Mouse (Mus musculus) liver, embryonic 14.5 days (tissue): ENCODE measurements around the gene Keap1.

Experiments used
- CTCF ChIP-seq: IDR thresholded peaks from 2 replicates; pipeline ENCODE4 v1.5.1; 2016; ENCODE audit warnings: antibody characterized with exemption, low read depth, control low read depth
- EP300 ChIP-seq: IDR thresholded peaks from 2 replicates; pipeline ENCODE4 v1.6.1; 2016; ENCODE audit warnings: antibody characterized with exemption, low read depth

DNA sequence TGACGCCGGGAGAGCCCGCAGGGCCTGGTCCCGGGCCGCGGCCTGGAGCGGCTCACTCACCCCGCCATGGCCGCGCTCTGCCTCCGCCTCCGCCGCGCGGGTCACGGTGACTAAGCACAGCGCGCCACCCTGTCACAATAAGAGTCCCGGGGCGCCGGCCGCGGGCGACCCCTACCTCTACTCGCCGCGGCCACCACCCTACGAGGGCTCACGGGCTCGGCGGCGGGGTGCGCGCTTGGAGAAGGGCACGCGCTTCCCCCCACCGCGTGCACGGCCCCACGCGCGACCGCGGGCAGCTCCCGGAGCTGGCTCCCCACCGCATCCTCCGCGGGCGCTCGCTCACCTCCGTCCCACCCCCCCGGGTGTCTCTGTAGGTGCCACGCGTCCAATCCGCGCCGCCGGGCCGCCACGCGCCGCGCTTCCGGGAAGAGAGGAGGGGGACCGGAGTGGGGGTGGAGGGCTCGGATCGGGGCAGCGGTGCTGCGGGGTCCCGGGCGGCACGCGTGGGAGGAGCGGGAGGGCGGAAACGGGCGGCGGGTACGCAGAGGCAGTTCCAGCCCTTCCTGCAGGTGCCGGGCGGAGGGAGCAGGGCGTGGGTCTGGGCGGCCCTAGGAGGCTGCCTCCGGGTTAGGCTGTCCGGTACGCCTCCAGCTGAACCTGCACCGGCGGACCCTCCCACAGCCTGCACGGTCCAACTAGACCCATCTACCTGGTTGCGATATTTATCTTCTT lies at the start of gene Keap1:
- TF ChIP-seq CTCF: no peak; the same call in 1 of the 2 replicates
- 0 out of 2 replicates have a peak, but pooled peaks have one; percentile 25 for TF ChIP-seq EP300
